Mouse (Mus musculus) MN1 (cell line): ENCODE data around the gene Gng4.

ENCODE experiments used
- DNase-seq: peaks from one replicate; pipeline ENCODE4 v3.0.0-alpha.2; 2016; ENCODE audit warnings: low spot score

Gene Gng4

GRCm38 (mm10) chr13:13818696-13819095, 34.8 kb downstream of the Gng4 start:
- no peak for DNase-seq

DNA sequence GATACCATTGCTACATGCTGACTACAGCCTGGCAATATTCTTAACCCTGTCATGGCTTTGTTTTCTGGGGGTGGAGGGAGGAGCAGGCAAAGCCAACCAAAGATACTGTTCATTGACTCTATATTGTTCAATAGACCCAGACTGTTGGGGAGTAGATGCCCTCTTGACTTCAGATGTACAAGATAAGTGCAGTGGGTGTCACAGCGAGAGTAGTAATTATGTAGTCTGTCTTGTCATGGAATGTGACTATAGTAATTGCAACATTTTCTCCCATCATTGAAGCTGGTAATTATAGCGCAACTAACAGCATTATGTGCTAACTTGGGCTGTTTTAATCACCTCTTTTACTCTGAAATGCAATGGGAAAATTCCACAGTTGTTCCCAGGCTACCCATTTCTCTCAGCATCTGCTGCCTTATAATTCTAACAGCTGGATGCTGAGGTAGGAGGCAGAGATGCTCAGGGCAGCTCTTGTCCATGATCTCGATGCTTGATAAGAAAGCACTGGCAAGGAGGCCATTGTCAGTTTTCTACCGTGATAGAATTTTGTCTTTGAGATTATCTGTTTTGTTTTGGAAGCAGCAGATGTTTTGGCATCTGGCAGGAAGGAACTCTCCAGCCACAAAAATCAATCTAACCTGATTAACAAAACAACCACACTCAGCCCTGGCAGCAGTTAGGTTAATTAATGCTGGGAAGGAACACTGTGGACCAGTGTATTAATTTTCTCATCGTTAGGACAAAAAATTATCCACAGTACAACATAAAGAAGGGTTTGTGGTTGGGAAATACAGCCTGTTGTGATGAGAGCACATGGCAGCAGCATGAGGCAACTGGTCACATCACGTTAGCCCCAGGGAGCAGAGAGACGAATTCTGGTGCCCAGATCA, 36.6 kb downstream of the Gng4 start:
- DNase-seq: peak; percentile 52

- no peak for DNase-seq
Measured at GRCm38 (mm10) chr13:13824946-13825345, 41.1 kb downstream of the Gng4 start.

GRCm38 (mm10) chr13:13826533-13826932, 42.7 kb downstream of the Gng4 start:
- no peak for DNase-seq

DNA sequence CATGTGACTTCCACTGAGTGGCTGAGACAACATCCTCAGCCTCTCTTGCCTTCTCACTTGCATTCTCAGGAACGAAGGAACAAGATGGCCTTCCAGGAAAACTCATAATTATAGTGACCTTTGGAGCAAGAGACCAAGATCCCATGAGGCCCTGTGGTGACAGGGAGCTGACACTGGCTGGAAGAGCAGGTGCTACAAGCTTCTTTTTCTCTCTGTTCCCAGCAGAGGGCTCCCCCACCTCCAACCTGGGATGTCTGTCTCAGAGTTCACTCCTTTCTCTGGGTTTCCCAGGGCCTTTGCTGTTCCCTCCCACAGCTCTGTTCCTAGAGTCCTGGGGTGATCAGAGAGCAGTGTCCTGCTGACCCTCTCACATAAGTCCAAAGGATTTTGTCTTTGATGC, 44.3 kb downstream of the Gng4 start:
- DNase-seq: no peak

GRCm38 (mm10) chr13:13830469-13831074, 46.7 kb downstream of the Gng4 start:
- no peak for DNase-seq

- no peak for DNase-seq
Measured at GRCm38 (mm10) chr13:13835180-13835579, 51.3 kb downstream of the Gng4 start.

DNA sequence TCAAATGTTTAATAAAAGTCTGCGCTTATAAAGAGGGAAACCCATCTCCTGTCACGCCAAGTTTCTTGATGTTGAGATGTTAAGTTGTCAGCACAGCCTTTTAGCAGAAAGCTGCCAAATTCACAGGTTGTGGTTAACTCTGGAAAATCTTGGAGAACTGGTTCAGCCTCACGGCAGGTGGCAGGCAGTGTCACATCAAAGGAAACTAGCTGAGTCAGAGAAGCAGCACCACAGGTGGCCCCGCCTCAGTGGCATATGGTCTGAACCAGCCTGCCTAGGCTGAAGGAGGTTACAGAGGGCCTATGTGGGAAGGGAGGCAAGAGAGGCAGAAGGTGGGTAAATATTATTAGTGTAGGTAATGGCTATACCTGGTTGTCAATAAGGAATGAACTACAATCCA, 61.2 kb downstream of the Gng4 start:
- no peak for DNase-seq

GRCm38 (mm10) chr13:13847075-13847599, 63.3 kb downstream of the Gng4 start:
- no peak for DNase-seq

GRCm38 (mm10) chr13:13857190-13857589, 73.3 kb downstream of the Gng4 start:
- peak; percentile 58 for DNase-seq

DNA sequence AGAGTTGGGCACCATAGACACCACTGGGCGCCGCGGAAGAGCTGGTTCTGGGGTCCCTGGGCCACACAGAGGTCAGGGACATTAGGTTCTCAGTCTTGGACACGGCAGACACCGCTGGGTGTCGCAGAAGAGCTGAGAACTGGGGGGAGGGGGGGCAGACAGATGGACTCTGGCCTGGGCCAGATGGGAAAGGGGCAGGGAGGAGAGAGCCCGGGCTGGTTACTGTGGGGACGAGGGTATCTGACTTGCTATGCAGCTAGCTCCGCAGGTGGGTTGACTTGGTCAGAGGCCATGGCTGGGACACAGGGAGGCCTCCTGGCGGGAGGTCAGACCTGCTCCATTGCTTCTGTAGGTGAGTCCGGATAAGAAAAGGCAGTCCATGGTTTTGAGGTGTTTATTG, 78.5 kb downstream of the Gng4 start:
- DNase-seq: no peak

DNA sequence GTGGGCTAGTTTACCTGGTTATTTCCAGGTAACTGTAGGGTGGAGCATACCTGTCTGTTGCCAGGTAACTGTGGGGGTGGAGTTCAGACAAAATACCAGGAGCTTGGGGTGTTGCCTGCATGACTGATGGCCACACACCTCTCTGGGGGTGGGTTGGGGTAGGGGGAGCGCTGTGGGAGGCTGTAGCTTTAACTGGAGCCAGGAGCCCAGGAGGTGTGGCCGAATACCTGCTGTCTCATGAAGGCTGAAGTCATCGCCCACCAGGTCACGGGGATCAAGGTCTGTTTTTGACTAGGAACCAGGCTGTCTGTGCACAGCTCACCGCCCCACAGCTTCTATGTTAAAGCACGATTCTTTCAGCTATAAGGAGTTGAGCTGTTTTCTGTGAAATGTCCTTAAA, 79.1 kb downstream of the Gng4 start:
- no peak for DNase-seq

DNA sequence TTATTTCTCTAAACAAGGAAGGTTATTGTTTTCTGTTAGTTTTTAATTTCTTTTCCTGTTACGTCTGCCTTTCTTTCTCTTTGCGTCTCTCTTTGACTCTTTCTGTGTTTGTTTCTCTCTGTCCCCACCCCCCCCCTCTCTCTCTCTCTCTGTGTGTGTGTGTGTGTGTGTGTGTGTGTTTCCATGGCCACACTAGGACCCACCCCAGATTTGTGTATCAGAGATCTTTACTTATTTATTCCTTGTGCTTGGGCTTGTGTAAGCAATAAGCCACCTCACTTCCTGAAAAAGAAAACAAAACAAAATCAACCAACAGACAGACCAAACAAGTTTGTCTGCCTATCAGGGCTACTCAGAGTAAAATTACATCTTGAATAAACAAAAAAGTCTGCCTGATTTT, 82.5 kb downstream of the Gng4 start:
- no peak for DNase-seq

GRCm38 (mm10) chr13:13867078-13867759, 83.4 kb downstream of the Gng4 start:
- peak; percentile 52 for DNase-seq

DNA sequence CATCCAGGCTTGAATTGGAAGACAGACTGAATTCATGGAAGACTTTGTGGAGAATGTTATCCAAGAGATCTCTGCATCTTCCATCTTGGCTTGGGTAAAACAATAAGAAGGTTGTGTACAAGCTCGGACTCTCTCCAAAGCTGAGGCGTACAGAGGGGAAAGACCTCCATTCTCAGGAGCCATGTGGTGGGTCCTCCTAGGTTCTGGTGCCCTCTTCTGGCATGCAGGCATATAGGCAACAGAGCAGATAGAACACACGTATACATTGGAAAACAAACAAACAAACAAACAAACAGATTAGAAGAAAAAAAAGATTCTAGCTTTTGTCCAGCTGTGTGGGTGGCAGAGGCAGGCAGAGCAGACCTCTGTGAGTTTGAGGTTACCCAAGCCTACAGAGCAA, 84.1 kb downstream of the Gng4 start:
- DNase-seq: peak; percentile 65
